Mouse (Mus musculus) G1E (cell line): ENCODE measurements around the gene Ankrd10.

Source experiments
- CTCF ChIP-seq: IDR thresholded peaks from 2 replicates; pipeline ENCODE4 v1.5.1; 2012; ENCODE audit warnings: low read depth, low read length, inconsistent platforms, mixed read lengths
- GATA1 ChIP-seq: IDR thresholded peaks from 2 replicates; pipeline ENCODE4 v1.6.1; 2012; ENCODE audit warnings: borderline replicate concordance, low read length, inconsistent platforms, mixed read lengths
- TAL1 ChIP-seq: conservative IDR thresholded peaks from 2 replicates; pipeline ENCODE4 v1.6.1; 2012; ENCODE audit warnings: low read depth, low read length, inconsistent platforms, mixed read lengths

GRCm38 (mm10) chr8:11668308-11668707, 32.8 kb upstream of the Ankrd10 start:
- TF ChIP-seq TAL1 = no peak
- TF ChIP-seq CTCF = no peak
- TF ChIP-seq GATA1 = no peak
